Mouse (Mus musculus) cortical plate, adult 2 months (tissue): ENCODE measurements around the gene Fggy.

Experiments
- CTCF ChIP-seq: fragments of 200-500 bp; IDR thresholded peaks from 2 replicates; pipeline ENCODE4 v1.5.1; 2011; ENCODE audit warnings: mild to moderate bottlenecking, control low read depth, low read length; ENCODE audit not compliant: insufficient read depth; ENCODE audit errors: extremely low read depth
- POLR2A ChIP-seq: fragments of 200-500 bp; IDR thresholded peaks from 2 replicates; pipeline ENCODE4 v1.6.1; 2011; ENCODE audit warnings: mild to moderate bottlenecking, low read length, control low read depth; ENCODE audit not compliant: insufficient read depth; ENCODE audit errors: extremely low read depth

GRCm38 (mm10) chr4:95920448-95920847, 363.1 kb downstream of the Fggy start:
- no peak for TF ChIP-seq CTCF
- TF ChIP-seq POLR2A: no peak
